Mouse (Mus musculus): ENCODE measurements around the gene Col15a1. TPM values are rescaled to one million over a fixed set of nuclear protein-coding genes. Genes with fewer than 3 reads are reported as not detected.

Col15a1 gene
- total RNA-seq, 1 experiment, result 0.31 TPM

GRCm38 (mm10) chr4:47316432-47316831 lies 108.5 kb downstream of the Col15a1 start:
- no peak for DNase-seq (ENCODE audit: low read depth, low spot score)
- in situ Hi-C loops (cut with MboI; ENCODE audit: low sequenced_read_pairs in 2 of 2, unreplicated experiment in 2 of 2), result no loop called here
- Histone ChIP-seq H3K4me1 (ENCODE audit: control insufficient read depth in 2 of 2, insufficient read depth in 2 of 2, low read length in 2 of 2, poor library complexity in 1 of 2) (no peaks in the 10 kb centered on the region), H3K4me3 (ENCODE audit: insufficient read depth in 1 of 2, low read depth in 1 of 2, low read length in 2 of 2, poor library complexity in 1 of 2, severe bottlenecking in 1 of 2) (no peak overlapping the region), H3K36me3 (ENCODE audit: control insufficient read depth, insufficient read depth, low read length, poor library complexity, severe bottlenecking) (no peaks in the 10 kb centered on the region), H3K9ac (ENCODE audit: insufficient read depth, low read depth, low read length, poor library complexity, severe bottlenecking) (no peak overlapping the region), H3K27ac (ENCODE audit: insufficient read depth, low read depth, low read length, poor library complexity, severe bottlenecking) (no peak overlapping the region), H3K9me3 (ENCODE audit: control insufficient read depth, insufficient read depth, low read depth, low read length) (no peaks in the 10 kb centered on the region)
- no peak for TF ChIP-seq HCFC1 (IDR thresholded peaks at IDR 0.05; ENCODE audit: borderline replicate concordance, insufficient read depth, low read length)

- DNase-seq (ENCODE audit: low read depth, low spot score), result no peak
- H3K9me3 ChIP-seq (ENCODE audit: control insufficient read depth, insufficient read depth, low read depth, low read length), result no peaks in the 10 kb centered on the region
Observed at GRCm38 (mm10) chr4:47319561-47320321, 111.8 kb downstream of the Col15a1 start.

GRCm38 (mm10) chr4:47322315-47322714 lies 114.4 kb downstream of the Col15a1 start:
- no peaks in the 10 kb centered on the region for H3K9me3 ChIP-seq (ENCODE audit: control insufficient read depth, insufficient read depth, low read depth, low read length)
- no peak overlapping the region for H3K4me3 ChIP-seq (ENCODE audit: insufficient read depth in 1 of 2, low read depth in 1 of 2, low read length in 2 of 2, poor library complexity in 1 of 2, severe bottlenecking in 1 of 2)
- H3K4me1 ChIP-seq (ENCODE audit: control insufficient read depth in 2 of 2, insufficient read depth in 2 of 2, low read length in 2 of 2, poor library complexity in 1 of 2), result no peaks in the 10 kb centered on the region
- DNase-seq (ENCODE audit: low read depth, low spot score), result no peak
- no peak overlapping the region for H3K27ac ChIP-seq (ENCODE audit: insufficient read depth, low read depth, low read length, poor library complexity, severe bottlenecking)
- H3K36me3 ChIP-seq (ENCODE audit: control insufficient read depth, insufficient read depth, low read length, poor library complexity, severe bottlenecking), result no peaks in the 10 kb centered on the region
- H3K9ac ChIP-seq (ENCODE audit: insufficient read depth, low read depth, low read length, poor library complexity, severe bottlenecking), result no peak overlapping the region
- TF ChIP-seq CHD2 (IDR thresholded peaks at IDR 0.05; ENCODE audit: low read depth, low read length), result no peak
- TF ChIP-seq HCFC1 (IDR thresholded peaks at IDR 0.05; ENCODE audit: borderline replicate concordance, insufficient read depth, low read length), result no peak
- TF ChIP-seq ZC3H11A (IDR thresholded peaks at IDR 0.05; ENCODE audit: borderline replicate concordance, low read depth, low read length), result no peak
- TF ChIP-seq ZNF384 (IDR thresholded peaks at IDR 0.05; ENCODE audit: low read depth, low read length), result no peak
- TF ChIP-seq MAFK (IDR thresholded peaks at IDR 0.05; ENCODE audit: insufficient read depth, low read depth, low read length), result no peak
- in situ Hi-C loops (cut with MboI; ENCODE audit: low sequenced_read_pairs in 2 of 2, unreplicated experiment in 2 of 2), result no loop called here

More at GRCm38 (mm10) chr4:47319561-47320321, 111.8 kb downstream of the Col15a1 start:
- in situ Hi-C loops (cut with MboI; ENCODE audit: low sequenced_read_pairs in 2 of 2, unreplicated experiment in 2 of 2), result no loop called here
- H3K4me1 ChIP-seq (ENCODE audit: control insufficient read depth in 2 of 2, insufficient read depth in 2 of 2, low read length in 2 of 2, poor library complexity in 1 of 2), result no peaks in the 10 kb centered on the region
- TF ChIP-seq MAFK (IDR thresholded peaks at IDR 0.05; ENCODE audit: insufficient read depth, low read depth, low read length), result no peak
- TF ChIP-seq CHD2 (IDR thresholded peaks at IDR 0.05; ENCODE audit: low read depth, low read length), result no peak
- TF ChIP-seq ZC3H11A (IDR thresholded peaks at IDR 0.05; ENCODE audit: borderline replicate concordance, low read depth, low read length), result no peak
- no peak for TF ChIP-seq HCFC1 (IDR thresholded peaks at IDR 0.05; ENCODE audit: borderline replicate concordance, insufficient read depth, low read length)
- no peak for TF ChIP-seq ZNF384 (IDR thresholded peaks at IDR 0.05; ENCODE audit: low read depth, low read length)
- no peak overlapping the region for H3K27ac ChIP-seq (ENCODE audit: insufficient read depth, low read depth, low read length, poor library complexity, severe bottlenecking)
- H3K36me3 ChIP-seq (ENCODE audit: control insufficient read depth, insufficient read depth, low read length, poor library complexity, severe bottlenecking), result no peaks in the 10 kb centered on the region
- H3K9ac ChIP-seq (ENCODE audit: insufficient read depth, low read depth, low read length, poor library complexity, severe bottlenecking), result no peak overlapping the region
- no peak overlapping the region for H3K4me3 ChIP-seq (ENCODE audit: insufficient read depth in 1 of 2, low read depth in 1 of 2, low read length in 2 of 2, poor library complexity in 1 of 2, severe bottlenecking in 1 of 2)

- no peak for DNase-seq (ENCODE audit: low read depth, low spot score)
- TF ChIP-seq ZNF384 (IDR thresholded peaks at IDR 0.05; ENCODE audit: low read depth, low read length), result no peak
- TF ChIP-seq CHD2 (IDR thresholded peaks at IDR 0.05; ENCODE audit: low read depth, low read length), result no peak
- no peak for TF ChIP-seq MAFK (IDR thresholded peaks at IDR 0.05; ENCODE audit: insufficient read depth, low read depth, low read length)
- no peak for TF ChIP-seq ZC3H11A (IDR thresholded peaks at IDR 0.05; ENCODE audit: borderline replicate concordance, low read depth, low read length)
- no peak for TF ChIP-seq HCFC1 (IDR thresholded peaks at IDR 0.05; ENCODE audit: borderline replicate concordance, insufficient read depth, low read length)
- H3K4me1 ChIP-seq (ENCODE audit: control insufficient read depth in 2 of 2, insufficient read depth in 2 of 2, low read length in 2 of 2, poor library complexity in 1 of 2), result no peaks in the 10 kb centered on the region
- H3K4me3 ChIP-seq (ENCODE audit: insufficient read depth in 1 of 2, low read depth in 1 of 2, low read length in 2 of 2, poor library complexity in 1 of 2, severe bottlenecking in 1 of 2), result no peak overlapping the region
- H3K36me3 ChIP-seq (ENCODE audit: control insufficient read depth, insufficient read depth, low read length, poor library complexity, severe bottlenecking), result no peaks in the 10 kb centered on the region
- no peak overlapping the region for H3K9ac ChIP-seq (ENCODE audit: insufficient read depth, low read depth, low read length, poor library complexity, severe bottlenecking)
- no peak overlapping the region for H3K27ac ChIP-seq (ENCODE audit: insufficient read depth, low read depth, low read length, poor library complexity, severe bottlenecking)
- in situ Hi-C loops (cut with MboI; ENCODE audit: low sequenced_read_pairs in 2 of 2, unreplicated experiment in 2 of 2), result no loop called here
- H3K9me3 ChIP-seq (ENCODE audit: control insufficient read depth, insufficient read depth, low read depth, low read length), result no peaks in the 10 kb centered on the region
Observed at GRCm38 (mm10) chr4:47324206-47324605, 116.2 kb downstream of the Col15a1 start.

Data from ES-E14 (cell line).